Mouse (Mus musculus) kidney, embryonic 16.5 days (tissue): ENCODE measurements around the gene Olfr508. TPM values are rescaled to one million over a fixed set of nuclear protein-coding genes. Genes with fewer than 3 reads are reported as not detected.

Experiments used
- ATAC-seq: fragments of 200-750 bp; cut with Nextera tagmentation; 2 replicates; pipeline ENCODE4 v1.8.0; 2017; ENCODE audit warnings: moderate TSS enrichment; ENCODE audit not compliant: low FRiP score, low TSS enrichment
- H3K27ac ChIP-seq: fragments of 300-500 bp; sonication (generic); 2 replicates; pipeline ENCODE4 v1.5.1; 2014; ENCODE audit warnings: low read length
- H3K27me3 ChIP-seq: fragments of 300-500 bp; sonication (generic); 2 replicates; pipeline ENCODE4 v1.6.1; 2014; ENCODE audit warnings: low read length, control low read depth, mixed read lengths; ENCODE audit not compliant: insufficient read depth
- H3K36me3 ChIP-seq: fragments of 300-500 bp; sonication (generic); 2 replicates; pipeline ENCODE4 v1.6.1; 2014; ENCODE audit warnings: low read length, control low read depth, mixed read lengths; ENCODE audit not compliant: insufficient read depth
- H3K4me1 ChIP-seq: fragments of 300-500 bp; sonication (generic); 2 replicates; pipeline ENCODE4 v1.6.1; 2014; ENCODE audit warnings: low read length, control low read depth, mixed read lengths; ENCODE audit not compliant: insufficient read depth
- H3K4me2 ChIP-seq: fragments of 300-500 bp; sonication (generic); replicated peaks from 2 replicates; pipeline ENCODE4 v1.6.1; 2014; ENCODE audit warnings: low read depth, low read length
- H3K4me3 ChIP-seq: fragments of 300-500 bp; sonication (generic); 2 replicates; pipeline ENCODE4 v1.5.1; 2014; ENCODE audit warnings: mild to moderate bottlenecking, low read length
- H3K9ac ChIP-seq: fragments of 300-500 bp; sonication (generic); replicated peaks from 2 replicates; pipeline ENCODE4 v1.6.1; 2014; ENCODE audit warnings: low read length
- H3K9me3 ChIP-seq: fragments of 300-500 bp; sonication (generic); 2 replicates; pipeline ENCODE4 v1.6.1; 2016; ENCODE audit warnings: low read length, control low read depth
- WGBS: fragments of 180-500 bp; shearing (Covaris S2); extraction: QIAGEN DNeasy Blood & Tissue Kit; methylation state at CpG from one replicate; pipeline ENCODE4 v1.1.7; 2014; 5-methylcytosine and 5-hydroxymethylcytosine counted together
- polyA plus RNA-seq: library from polyadenylated mRNA; unstranded; fragments of >200 nt; fragmentation: Nextera tagmentation; extraction: Ambion mirVana; gene quantifications from 2 replicates; pipeline ENCODE4 v1.2.1, GENCODE M21; 2015

Gene Olfr508
- polyA plus RNA-seq, 1 experiment from 2014 or later = not detected

- no peak for ATAC-seq
- 71% methylated on average over 1 of the region's 1 CpGs for WGBS
- Histone ChIP-seq H3K27ac (no peak overlapping the region), H3K36me3 (no peaks in the 10 kb centered on the region), H3K9ac (no peak overlapping the region), H3K27me3 (no peaks in the 10 kb centered on the region), H3K4me1 (no peaks in the 10 kb centered on the region), H3K4me2 (no peak overlapping the region), H3K9me3 (no peaks in the 10 kb centered on the region), H3K4me3 (no peak overlapping the region)
Observed at GRCm38 (mm10) chr7:108671058-108671457, 41.3 kb downstream of the Olfr508 start.

- no peaks in the 10 kb centered on the region for H3K27me3 ChIP-seq
- no peak overlapping the region for H3K4me2 ChIP-seq
- no peak for ATAC-seq
- H3K36me3 ChIP-seq = no peaks in the 10 kb centered on the region
- H3K9ac ChIP-seq = no peak overlapping the region
- H3K4me3 ChIP-seq = no peak overlapping the region
- 84% methylated on average over 4 of the region's 4 CpGs for WGBS
- no peaks in the 10 kb centered on the region for H3K9me3 ChIP-seq
- no peak overlapping the region for H3K27ac ChIP-seq
- no peaks in the 10 kb centered on the region for H3K4me1 ChIP-seq
Observed at GRCm38 (mm10) chr7:108678886-108679285, 49.1 kb downstream of the Olfr508 start.

Other genes with a start within 250 kb of the Olfr508 start
- gene Olfr495, start 236.8 kb upstream of the Olfr508 start, polyA plus RNA-seq = not detected in 2 replicates
- not detected in 2 replicates for gene Olfr497, start 209.6 kb upstream of the Olfr508 start, polyA plus RNA-seq
- gene Olfr498, start 164.7 kb upstream of the Olfr508 start, polyA plus RNA-seq = not detected in 2 replicates
- not detected in 2 replicates for gene Olfr502, start 104.9 kb upstream of the Olfr508 start, polyA plus RNA-seq
- not detected in 2 replicates for gene Olfr503, start 85.5 kb upstream of the Olfr508 start, polyA plus RNA-seq
- gene Olfr504, start 64.2 kb upstream of the Olfr508 start, polyA plus RNA-seq = not detected in 2 replicates
- gene Olfr506, start 19.2 kb upstream of the Olfr508 start, polyA plus RNA-seq = not detected in 2 replicates
- gene Olfr507, start 8.2 kb upstream of the Olfr508 start, polyA plus RNA-seq = not detected in 2 replicates
- gene Olfr509, start 21.9 kb downstream of the Olfr508 start, polyA plus RNA-seq = not detected in 2 replicates
- not detected in 2 replicates for gene Olfr510, start 36.4 kb downstream of the Olfr508 start, polyA plus RNA-seq
- not detected in 2 replicates for gene Olfr512, start 83.3 kb downstream of the Olfr508 start, polyA plus RNA-seq
- gene Olfr513, start 121.0 kb downstream of the Olfr508 start, polyA plus RNA-seq = not detected in 2 replicates
- gene Olfr514, start 196.0 kb downstream of the Olfr508 start, polyA plus RNA-seq = not detected in 2 replicates
- gene Olfr516, start 220.5 kb downstream of the Olfr508 start, polyA plus RNA-seq = not detected in 2 replicates
- not detected in 2 replicates for gene Olfr517, start 242.4 kb downstream of the Olfr508 start, polyA plus RNA-seq